Mouse (Mus musculus) kidney, postnatal 14 days (tissue): ENCODE results near the gene Rps6kl1.

Source experiments
- DNase-seq: peaks from one replicate; pipeline ENCODE4 v3.0.0; 2022; ENCODE audit warnings: mixed read lengths

Gene Rps6kl1

GRCm38 (mm10) chr12:85151002-85151774 is at the start of gene Rps6kl1:
Gene Rps6kl1, minus strand, starts transcription at chr12:85151264.
- peak; percentile 64 for DNase-seq

GRCm38 (mm10) chr12:85199954-85200353 is 48.9 kb upstream of the Rps6kl1 start:
- no peak for DNase-seq

GRCm38 (mm10) chr12:85197936-85198335 is 46.9 kb upstream of the Rps6kl1 start:
- DNase-seq = no peak

GRCm38 (mm10) chr12:85197371-85197770 is 46.3 kb upstream of the Rps6kl1 start:
- no peak for DNase-seq

- DNase-seq = no peak
Observed at GRCm38 (mm10) chr12:85196191-85196590, 45.1 kb upstream of the Rps6kl1 start.

GRCm38 (mm10) chr12:85195086-85195485 is 44.0 kb upstream of the Rps6kl1 start:
- DNase-seq = no peak

GRCm38 (mm10) chr12:85194623-85195018 is 43.6 kb upstream of the Rps6kl1 start:
- DNase-seq = peak; percentile 85

- DNase-seq = no peak
Observed at GRCm38 (mm10) chr12:85193923-85194622, 43.0 kb upstream of the Rps6kl1 start.

GRCm38 (mm10) chr12:85193146-85193545 is 42.1 kb upstream of the Rps6kl1 start:
- no peak for DNase-seq

GRCm38 (mm10) chr12:85192461-85193108 is 41.5 kb upstream of the Rps6kl1 start:
- DNase-seq = peak; percentile 23

GRCm38 (mm10) chr12:85190290-85190689 is 39.2 kb upstream of the Rps6kl1 start:
- no peak for DNase-seq

- no peak for DNase-seq
Observed at GRCm38 (mm10) chr12:85186361-85186760, 35.3 kb upstream of the Rps6kl1 start.

- no peak for DNase-seq
Observed at GRCm38 (mm10) chr12:85185810-85186209, 34.7 kb upstream of the Rps6kl1 start.

- DNase-seq = no peak
Observed at GRCm38 (mm10) chr12:85184118-85184517, 33.1 kb upstream of the Rps6kl1 start.

GRCm38 (mm10) chr12:85182898-85183297 is 31.8 kb upstream of the Rps6kl1 start:
- no peak for DNase-seq

GRCm38 (mm10) chr12:85182345-85182643 is 31.2 kb upstream of the Rps6kl1 start:
- no peak for DNase-seq

- no peak for DNase-seq
Observed at GRCm38 (mm10) chr12:85181475-85182344, 30.6 kb upstream of the Rps6kl1 start.

GRCm38 (mm10) chr12:85178294-85178693 is 27.2 kb upstream of the Rps6kl1 start:
- DNase-seq = no peak

GRCm38 (mm10) chr12:85177740-85178239 is 26.7 kb upstream of the Rps6kl1 start, which contains the start of gene Pgf:
Gene Pgf, minus strand, starts transcription at chr12:85177790.
- no peak for DNase-seq

- peak; percentile 57 for DNase-seq
Observed at GRCm38 (mm10) chr12:85176846-85177523, 25.9 kb upstream of the Rps6kl1 start.

- DNase-seq = no peak
Observed at GRCm38 (mm10) chr12:85175926-85176845, 25.1 kb upstream of the Rps6kl1 start.
